Mouse (Mus musculus) embryonic fibroblast, embryonic 13.5 days (primary cell): Measurements from ENCODE around the gene Tspo2. TPM values are rescaled to one million over a fixed set of nuclear protein-coding genes. Genes with fewer than 3 reads are reported as not detected.

ENCODE experiments used
- H3K27ac ChIP-seq: 2 replicates; pipeline ENCODE4 v1.5.1; 2012; ENCODE audit warnings: low read length, control low read depth, inconsistent platforms; ENCODE audit not compliant: insufficient read depth
- H3K4me1 ChIP-seq: 2 replicates; pipeline ENCODE4 v1.6.1; 2011; ENCODE audit warnings: low read length; ENCODE audit not compliant: control insufficient read depth, insufficient read depth
- H3K4me3 ChIP-seq: 2 replicates; pipeline ENCODE4 v1.5.1; 2011; ENCODE audit warnings: mild to moderate bottlenecking, control low read depth, low read length; ENCODE audit not compliant: insufficient read depth
- CTCF ChIP-seq: IDR thresholded peaks from 2 replicates; pipeline ENCODE4 v1.5.1; 2011; ENCODE audit warnings: mild to moderate bottlenecking, control low read depth, low read length, moderate library complexity, borderline replicate concordance; ENCODE audit not compliant: insufficient read depth
- POLR2A ChIP-seq: IDR thresholded peaks from 2 replicates; pipeline ENCODE4 v1.6.1; 2011; ENCODE audit warnings: low read depth, mild to moderate bottlenecking, control low read depth, low read length, moderate library complexity
- polyA plus RNA-seq: library from polyadenylated mRNA; stranded (reverse); fragments of >200 nt; gene quantifications from 2 replicates; pipeline ENCODE4 v1.2.4, GENCODE M21; 2011; ENCODE audit warnings: low read depth; ENCODE audit not compliant: missing spikeins, insufficient read length

Tspo2 gene
- polyA plus RNA-seq, 1 experiment: not detected

GRCm38 (mm10) chr17:48418174-48418573 lies 33.1 kb downstream of the Tspo2 start:
- TF ChIP-seq CTCF (no peak), POLR2A (no peak)
- no peaks in the 10 kb centered on the region for H3K4me1 ChIP-seq
- H3K27ac ChIP-seq: no peak overlapping the region
- no peak overlapping the region for H3K4me3 ChIP-seq

GRCm38 (mm10) chr17:48417521-48417920 lies 33.8 kb downstream of the Tspo2 start:
- Histone ChIP-seq H3K4me1 (no peaks in the 10 kb centered on the region), H3K27ac (no peak overlapping the region), H3K4me3 (no peak overlapping the region)
- no peak for TF ChIP-seq POLR2A
- no peak for TF ChIP-seq CTCF

GRCm38 (mm10) chr17:48416425-48417195 lies 34.7 kb downstream of the Tspo2 start:
- H3K27ac ChIP-seq: no peak overlapping the region
- no peaks in the 10 kb centered on the region for H3K4me1 ChIP-seq
- H3K4me3 ChIP-seq: no peak overlapping the region
- TF ChIP-seq CTCF (no peak), POLR2A (no peak)

- TF ChIP-seq POLR2A (no peak), CTCF (no peak)
- no peak overlapping the region for H3K27ac ChIP-seq
Observed at GRCm38 (mm10) chr17:48416011-48416410, 35.3 kb downstream of the Tspo2 start.

GRCm38 (mm10) chr17:48411241-48411640 lies 40.1 kb downstream of the Tspo2 start:
- Histone ChIP-seq H3K4me1 (peaks cover 6% of the 10 kb centered on the region), H3K27ac (peak overlapping the region; percentile 90), H3K4me3 (peak overlapping the region; percentile 65)
- TF ChIP-seq CTCF (no peak), POLR2A (no peak)

More at GRCm38 (mm10) chr17:48416011-48416410, 35.3 kb downstream of the Tspo2 start:
- Histone ChIP-seq H3K4me1 (no peaks in the 10 kb centered on the region), H3K4me3 (no peak overlapping the region)

GRCm38 (mm10) chr17:48410299-48410785 lies 41.0 kb downstream of the Tspo2 start:
- peak; percentile 39 for TF ChIP-seq POLR2A
- no peak for TF ChIP-seq CTCF
- H3K4me3 ChIP-seq: peak overlapping the region; percentile 65
- H3K27ac ChIP-seq: peak overlapping the region; percentile 90
- H3K4me1 ChIP-seq: peaks cover 6% of the 10 kb centered on the region

GRCm38 (mm10) chr17:48409380-48410298 lies 41.7 kb downstream of the Tspo2 start, which contains the start of the genes Nfya and Oard1:
Gene Nfya, minus strand, starts transcription at chr17:48409906.
Gene Oard1, plus strand, starts transcription at chr17:48410014.
- peaks cover 6% of the 10 kb centered on the region for H3K4me1 ChIP-seq
- TF ChIP-seq POLR2A (peak; percentile 37), CTCF (no peak)
- peak within 1 kb of the TSS; percentile 96 for H3K27ac ChIP-seq
- peak within 1 kb of the TSS; percentile 93 for H3K4me3 ChIP-seq

GRCm38 (mm10) chr17:48408526-48409291 lies 42.6 kb downstream of the Tspo2 start:
- peaks cover 6% of the 10 kb centered on the region for H3K4me1 ChIP-seq
- peak overlapping the region; percentile 96 for H3K27ac ChIP-seq
- peak overlapping the region; percentile 93 for H3K4me3 ChIP-seq
- peak; percentile 62 for TF ChIP-seq POLR2A
- TF ChIP-seq CTCF: no peak
